Mouse (Mus musculus) heart, embryonic 13.5 days (tissue): Measurements from ENCODE around the gene Fmn2. TPM values are rescaled to one million over a fixed set of nuclear protein-coding genes. Genes with fewer than 3 reads are reported as not detected.

Experiments used
- ATAC-seq: fragments of 200-750 bp; cut with Nextera tagmentation; 2 replicates; pipeline ENCODE4 v1.8.0; 2017; ENCODE audit warnings: moderate TSS enrichment; ENCODE audit not compliant: insufficient number of reproducible peaks, low FRiP score, low TSS enrichment; ENCODE audit errors: extremely low read depth
- H3K27ac ChIP-seq: fragments of 300-500 bp; sonication (generic); replicated peaks from 2 replicates; pipeline ENCODE4 v1.5.1; 2015; ENCODE audit warnings: moderate library complexity, mild to moderate bottlenecking, inconsistent platforms
- H3K27me3 ChIP-seq: fragments of 300-500 bp; sonication (generic); replicated peaks from 2 replicates; pipeline ENCODE4 v1.6.1; 2015; ENCODE audit warnings: mild to moderate bottlenecking, inconsistent platforms
- H3K36me3 ChIP-seq: fragments of 300-500 bp; sonication (generic); 2 replicates; pipeline ENCODE4 v1.6.1; 2015; ENCODE audit warnings: mild to moderate bottlenecking, inconsistent platforms
- H3K4me1 ChIP-seq: fragments of 300-500 bp; sonication (generic); 2 replicates; pipeline ENCODE4 v1.6.1; 2015; ENCODE audit warnings: inconsistent platforms
- H3K4me2 ChIP-seq: fragments of 300-500 bp; sonication (generic); 2 replicates; pipeline ENCODE4 v1.6.1; 2015; ENCODE audit warnings: inconsistent platforms, mild to moderate bottlenecking, moderate library complexity
- H3K4me3 ChIP-seq: fragments of 300-500 bp; sonication (generic); 2 replicates; pipeline ENCODE4 v1.5.1; 2015; ENCODE audit warnings: moderate library complexity, mild to moderate bottlenecking, inconsistent platforms
- H3K9ac ChIP-seq: fragments of 300-500 bp; sonication (generic); 2 replicates; pipeline ENCODE4 v1.6.1; 2015; ENCODE audit warnings: inconsistent platforms, mild to moderate bottlenecking, moderate library complexity
- H3K9me3 ChIP-seq: fragments of 300-500 bp; sonication (generic); 2 replicates; pipeline ENCODE4 v1.6.1; 2016; ENCODE audit warnings: inconsistent platforms
- WGBS: fragments of 180-500 bp; shearing (Covaris S2); methylation state at CpG from one replicate; pipeline ENCODE4 v1.1.7; 2015; ENCODE audit warnings: mixed read lengths; 5-methylcytosine and 5-hydroxymethylcytosine counted together
- polyA plus RNA-seq: library from polyadenylated mRNA; unstranded; fragments of >200 nt; fragmentation: Nextera tagmentation; extraction: Ambion mirVana; gene quantifications from 2 replicates; pipeline ENCODE4 v1.2.1, GENCODE M21; 2015

The Fmn2 gene
- polyA plus RNA-seq, 1 experiment from 2014 or later: 0.39 TPM

DNA sequence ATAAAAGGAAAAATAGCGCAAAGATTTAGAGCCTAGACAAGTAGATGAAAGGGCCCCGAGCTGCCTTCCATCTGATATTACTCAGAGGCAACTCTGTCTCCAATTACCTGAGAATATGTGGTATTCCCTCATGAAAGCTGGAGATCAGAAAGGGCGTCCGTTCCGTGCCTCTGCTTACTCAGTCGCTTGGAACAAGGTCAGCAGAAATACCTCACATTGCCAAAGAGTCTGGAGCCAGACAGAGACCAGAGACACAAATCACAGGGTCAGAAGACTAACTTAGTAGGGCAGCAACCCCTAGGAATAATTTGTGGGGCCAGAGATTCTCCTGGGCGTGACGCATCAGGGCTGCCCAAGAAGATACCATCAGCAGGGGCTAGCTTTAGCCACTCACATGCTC lies 237.3 kb downstream of the Fmn2 start:
- H3K27ac ChIP-seq: no peak overlapping the region
- H3K4me3 ChIP-seq: no peak overlapping the region
- no peaks in the 10 kb centered on the region for H3K36me3 ChIP-seq
- ATAC-seq: no peak
- H3K9ac ChIP-seq: no peak overlapping the region
- WGBS: 74% methylated on average over 8 of the region's 8 CpGs
- H3K27me3 ChIP-seq: no peaks in the 10 kb centered on the region
- no peak overlapping the region for H3K4me2 ChIP-seq
- no peaks in the 10 kb centered on the region for H3K9me3 ChIP-seq
- no peaks in the 10 kb centered on the region for H3K4me1 ChIP-seq

DNA sequence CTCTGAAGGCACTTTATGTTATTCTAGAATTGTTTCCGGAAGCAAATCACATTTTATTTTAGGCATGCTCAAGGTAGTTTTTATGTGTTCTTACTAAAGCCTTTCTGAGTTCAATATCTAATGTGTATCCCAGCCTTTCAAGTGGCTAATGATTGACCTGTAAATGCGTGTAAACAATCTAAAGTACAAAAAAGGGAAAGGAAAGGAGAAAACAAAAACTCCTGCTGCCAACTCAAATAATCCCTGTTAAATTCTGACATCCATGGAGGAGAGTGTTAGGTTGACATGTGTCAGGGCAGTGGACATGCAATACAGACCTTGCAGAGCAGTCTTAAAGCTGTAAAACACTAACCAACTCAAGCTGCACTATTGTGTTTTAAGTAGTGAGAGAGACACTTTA lies 241.0 kb downstream of the Fmn2 start:
- H3K4me1 ChIP-seq: no peaks in the 10 kb centered on the region
- H3K9me3 ChIP-seq: no peaks in the 10 kb centered on the region
- no peak overlapping the region for H3K4me3 ChIP-seq
- no peaks in the 10 kb centered on the region for H3K27me3 ChIP-seq
- 73% methylated on average over 2 of the region's 2 CpGs for WGBS
- H3K9ac ChIP-seq: no peak overlapping the region
- H3K36me3 ChIP-seq: no peaks in the 10 kb centered on the region
- ATAC-seq: no peak
- H3K27ac ChIP-seq: no peak overlapping the region
- H3K4me2 ChIP-seq: no peak overlapping the region

DNA sequence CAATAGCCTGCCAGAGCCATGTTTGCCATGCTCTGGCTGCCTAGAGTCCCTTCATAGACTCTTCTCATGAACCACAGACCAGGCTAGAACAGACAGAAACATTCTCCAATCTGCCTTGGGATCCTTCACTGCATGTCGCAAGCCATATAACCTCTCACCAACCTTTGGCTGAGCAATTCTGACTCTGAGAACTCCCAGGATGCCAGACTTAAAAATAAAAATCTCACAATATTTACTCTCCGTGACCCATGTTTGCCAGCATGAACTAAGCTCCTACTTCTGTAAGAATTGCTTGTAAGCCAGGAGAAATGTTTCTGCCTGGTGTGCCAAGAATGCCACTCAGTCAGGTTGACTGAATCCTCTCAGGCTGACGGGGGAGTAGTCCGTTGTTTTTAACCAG lies 246.9 kb downstream of the Fmn2 start:
- no peaks in the 10 kb centered on the region for H3K27me3 ChIP-seq
- 77% methylated on average over 4 of the region's 4 CpGs for WGBS
- H3K36me3 ChIP-seq: no peaks in the 10 kb centered on the region

DNA sequence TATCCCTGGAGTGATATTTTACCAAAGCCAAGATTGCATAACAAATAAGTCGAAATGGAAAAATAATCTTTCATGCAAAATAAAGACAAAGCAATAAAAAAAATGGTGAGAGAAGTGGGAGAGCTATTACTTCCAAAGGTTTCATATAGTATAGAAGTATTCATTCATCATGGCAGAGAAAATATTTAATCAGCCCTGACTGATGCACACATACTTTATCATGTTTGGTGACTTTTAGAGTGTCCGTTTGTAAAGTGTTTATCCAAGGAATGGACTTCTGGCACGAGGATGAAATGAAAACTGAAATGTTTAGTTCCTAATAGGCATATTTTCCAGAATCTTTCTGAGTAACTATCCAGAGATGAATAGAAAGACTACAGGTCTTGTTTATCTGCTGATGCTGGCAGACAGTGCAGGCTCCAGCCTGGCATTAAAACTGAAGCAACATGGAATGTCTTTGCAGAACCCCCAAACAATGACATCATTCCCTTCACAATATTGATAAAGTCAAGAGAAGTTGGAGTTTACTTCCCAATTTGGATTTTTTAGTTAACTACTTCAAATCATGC lies 249.4 kb downstream of the Fmn2 start:
- no peak for ATAC-seq
- Histone ChIP-seq H3K27ac (no peak overlapping the region), H3K4me2 (no peak overlapping the region), H3K4me3 (no peak overlapping the region), H3K4me1 (no peaks in the 10 kb centered on the region), H3K36me3 (no peaks in the 10 kb centered on the region), H3K27me3 (no peaks in the 10 kb centered on the region), H3K9me3 (no peaks in the 10 kb centered on the region), H3K9ac (no peak overlapping the region)
- WGBS: 52% methylated on average over 3 of the region's 3 CpGs

More for the DNA sequence above, 246.9 kb downstream of the Fmn2 start:
- Histone ChIP-seq H3K4me1 (no peaks in the 10 kb centered on the region), H3K27ac (no peak overlapping the region), H3K4me3 (no peak overlapping the region), H3K9me3 (no peaks in the 10 kb centered on the region), H3K9ac (no peak overlapping the region), H3K4me2 (no peak overlapping the region)
- ATAC-seq: no peak

DNA sequence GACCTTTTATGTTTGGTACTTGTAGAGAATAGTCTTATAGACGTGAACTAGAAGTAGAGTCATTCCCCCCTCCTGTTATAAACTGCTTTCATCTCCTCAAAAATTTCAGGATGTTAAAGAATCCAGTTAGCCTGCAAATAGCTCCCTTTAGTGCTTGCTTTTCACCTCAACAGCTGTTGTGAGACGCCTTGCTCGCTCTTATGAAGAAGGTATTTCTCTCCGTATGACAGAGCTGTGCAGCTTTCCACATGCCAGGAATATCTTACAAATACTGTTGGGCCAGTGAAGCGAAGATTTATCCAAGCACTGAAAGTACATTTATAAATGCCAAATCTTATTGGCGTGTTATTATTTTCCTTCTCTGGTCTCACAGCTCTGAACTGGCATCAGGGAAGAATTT lies 257.7 kb downstream of the Fmn2 start:
- no peaks in the 10 kb centered on the region for H3K36me3 ChIP-seq
- no peaks in the 10 kb centered on the region for H3K9me3 ChIP-seq
- 70% methylated on average over 6 of the region's 6 CpGs for WGBS
- no peak overlapping the region for H3K9ac ChIP-seq
- H3K4me3 ChIP-seq: no peak overlapping the region
- no peaks in the 10 kb centered on the region for H3K27me3 ChIP-seq
- no peak overlapping the region for H3K4me2 ChIP-seq
- ATAC-seq: no peak
- H3K27ac ChIP-seq: no peak overlapping the region
- no peaks in the 10 kb centered on the region for H3K4me1 ChIP-seq

DNA sequence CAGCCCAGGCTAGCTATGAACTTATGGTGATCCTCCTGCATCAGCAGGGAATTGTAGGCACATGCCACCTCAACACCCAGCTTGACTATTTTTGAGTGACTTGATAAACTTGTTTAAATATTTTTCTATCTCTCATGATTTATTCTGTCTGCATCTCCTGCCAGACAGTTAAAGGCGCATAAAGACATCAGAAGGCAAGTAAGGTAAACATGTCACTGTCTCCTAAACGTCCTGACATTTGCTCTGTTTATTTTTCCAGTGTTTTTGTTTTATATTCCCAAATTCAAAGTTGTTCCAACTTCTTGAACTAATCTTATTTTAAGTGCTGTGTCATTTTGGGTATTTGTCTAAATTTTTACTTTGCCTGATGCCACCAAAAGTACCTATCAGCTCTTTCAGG lies 264.1 kb downstream of the Fmn2 start:
- H3K4me2 ChIP-seq: no peak overlapping the region
- H3K4me3 ChIP-seq: no peak overlapping the region
- ATAC-seq: no peak
- no peaks in the 10 kb centered on the region for H3K4me1 ChIP-seq
- H3K27ac ChIP-seq: no peak overlapping the region
- H3K27me3 ChIP-seq: no peaks in the 10 kb centered on the region
- no peak overlapping the region for H3K9ac ChIP-seq
- H3K9me3 ChIP-seq: no peaks in the 10 kb centered on the region
- WGBS: 38% methylated on average over 2 of the region's 2 CpGs
- no peaks in the 10 kb centered on the region for H3K36me3 ChIP-seq

DNA sequence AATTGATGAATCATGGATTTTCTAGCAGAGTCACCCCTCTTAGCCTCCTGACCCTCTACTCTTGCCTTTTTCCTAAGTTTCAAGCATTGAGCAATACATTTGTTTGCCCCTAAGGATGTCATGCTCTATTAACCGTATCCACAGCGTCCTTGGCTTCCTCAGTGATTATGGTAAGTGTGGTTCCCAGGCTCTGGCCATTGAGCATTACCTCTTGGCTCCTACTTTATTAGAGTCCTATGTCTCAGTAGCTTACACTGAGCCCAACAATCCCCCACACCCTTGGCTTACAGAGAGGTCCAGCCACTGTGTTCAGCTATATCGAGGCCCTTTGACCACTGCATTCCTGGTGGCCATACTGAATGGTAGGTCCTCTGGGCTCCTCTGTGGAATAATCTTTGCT lies 265.2 kb downstream of the Fmn2 start:
- Histone ChIP-seq H3K9ac (no peak overlapping the region), H3K9me3 (no peaks in the 10 kb centered on the region), H3K27me3 (no peaks in the 10 kb centered on the region), H3K4me2 (no peak overlapping the region), H3K4me3 (no peak overlapping the region), H3K27ac (no peak overlapping the region), H3K4me1 (no peaks in the 10 kb centered on the region), H3K36me3 (no peaks in the 10 kb centered on the region)
- WGBS: 76% methylated on average over 3 of the region's 3 CpGs
- no peak for ATAC-seq

DNA sequence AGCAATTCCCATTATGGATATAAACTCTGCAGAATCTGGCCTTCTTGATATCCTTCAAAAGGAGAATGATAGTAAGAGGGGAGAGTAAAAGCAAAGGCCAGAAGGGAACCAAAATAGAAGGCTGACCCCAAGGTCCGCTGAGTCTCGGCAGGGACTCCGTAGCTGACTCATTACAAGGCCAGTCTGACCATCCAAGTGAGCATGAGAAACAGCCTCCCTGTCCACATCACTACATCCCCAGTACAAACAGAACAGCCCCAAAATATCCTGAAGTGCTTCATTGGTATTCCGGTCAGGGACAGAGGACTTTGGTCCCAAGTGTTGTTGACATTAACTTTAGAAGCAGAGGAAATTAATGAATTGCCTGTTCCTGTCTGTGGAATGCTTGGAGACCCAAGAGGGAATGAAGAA lies 270.3 kb downstream of the Fmn2 start:
- H3K9me3 ChIP-seq: no peaks in the 10 kb centered on the region
- ATAC-seq: no peak
- H3K4me2 ChIP-seq: no peak overlapping the region
- H3K27ac ChIP-seq: no peak overlapping the region
- H3K36me3 ChIP-seq: no peaks in the 10 kb centered on the region
- no peaks in the 10 kb centered on the region for H3K4me1 ChIP-seq
- 72% methylated on average over 4 of the region's 4 CpGs for WGBS
- H3K9ac ChIP-seq: no peak overlapping the region
- no peaks in the 10 kb centered on the region for H3K27me3 ChIP-seq
- H3K4me3 ChIP-seq: no peak overlapping the region

DNA sequence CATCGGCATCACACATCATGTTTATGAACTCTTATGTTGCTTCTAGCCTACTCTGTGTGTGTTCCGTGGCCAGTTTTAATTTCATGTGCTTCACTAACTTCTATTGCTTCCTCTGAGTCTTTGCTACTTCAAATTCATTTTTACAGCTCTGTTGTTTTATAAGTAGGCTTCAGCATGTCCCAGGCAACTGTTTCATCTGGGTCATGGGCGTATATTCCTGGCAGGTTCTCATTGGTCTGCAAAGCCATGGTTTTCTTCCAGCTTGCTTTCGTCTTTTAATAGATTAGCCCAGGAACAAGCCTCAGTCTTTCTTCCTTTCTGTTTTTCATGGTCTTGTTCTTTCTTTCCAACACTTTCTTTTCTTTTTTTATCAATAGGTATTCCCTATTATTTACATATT lies 279.4 kb downstream of the Fmn2 start:
- Histone ChIP-seq H3K27me3 (no peaks in the 10 kb centered on the region), H3K4me2 (no peak overlapping the region)
- 84% methylated on average over 4 of the region's 4 CpGs for WGBS

DNA sequence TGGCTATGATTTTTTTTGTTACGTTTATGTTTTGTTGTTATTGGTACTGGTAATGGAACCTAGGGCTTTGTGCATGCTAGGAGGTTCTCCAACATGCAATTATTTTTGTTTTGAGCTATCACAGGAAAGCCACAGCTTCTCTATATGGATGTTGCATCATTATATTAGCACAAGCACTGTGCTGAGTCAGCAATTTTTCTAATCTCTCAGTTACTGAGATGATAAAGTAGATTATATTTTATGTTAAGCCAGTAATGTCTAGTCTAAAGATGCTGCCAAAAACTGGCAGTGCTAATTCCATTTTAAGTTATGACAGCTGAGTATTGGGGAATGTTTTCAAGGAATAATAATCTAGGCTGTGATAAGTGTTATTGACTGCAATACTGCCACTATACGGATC lies 287.0 kb downstream of the Fmn2 start:
- no peak overlapping the region for H3K4me3 ChIP-seq
- no peak for ATAC-seq

More for the DNA sequence above, 279.4 kb downstream of the Fmn2 start:
- Histone ChIP-seq H3K4me3 (no peak overlapping the region), H3K9ac (no peak overlapping the region), H3K27ac (no peak overlapping the region), H3K4me1 (no peaks in the 10 kb centered on the region), H3K9me3 (no peaks in the 10 kb centered on the region), H3K36me3 (no peaks in the 10 kb centered on the region)
- ATAC-seq: no peak

DNA sequence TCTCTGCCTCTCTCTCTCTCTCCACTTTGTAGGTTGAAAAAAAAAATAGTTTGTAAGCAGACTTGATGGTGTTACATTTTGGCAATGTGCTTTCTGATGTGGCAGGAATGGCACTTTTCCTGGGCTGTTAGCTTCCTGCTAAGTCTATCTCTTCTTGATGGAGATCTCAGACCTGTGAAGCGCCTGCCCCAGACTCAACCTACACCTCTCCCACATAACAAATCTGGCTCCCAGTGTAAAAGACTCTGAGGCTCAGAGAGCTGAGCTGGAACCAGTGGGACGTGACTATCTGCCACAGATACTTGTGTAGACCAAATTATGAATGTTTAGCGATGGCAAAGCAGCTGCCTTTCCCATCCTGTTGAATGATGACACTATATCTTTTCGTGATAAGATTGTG lies 310.2 kb downstream of the Fmn2 start:
- 41% methylated on average over 4 of the region's 4 CpGs for WGBS
- no peak overlapping the region for H3K4me3 ChIP-seq
- ATAC-seq: no peak
- no peaks in the 10 kb centered on the region for H3K9me3 ChIP-seq
- H3K27me3 ChIP-seq: no peaks in the 10 kb centered on the region
- no peaks in the 10 kb centered on the region for H3K36me3 ChIP-seq
- H3K27ac ChIP-seq: no peak overlapping the region
- H3K4me1 ChIP-seq: no peaks in the 10 kb centered on the region
- no peak overlapping the region for H3K4me2 ChIP-seq
- H3K9ac ChIP-seq: no peak overlapping the region

More for the DNA sequence above, 287.0 kb downstream of the Fmn2 start:
- H3K36me3 ChIP-seq: no peaks in the 10 kb centered on the region
- WGBS: 76% methylated on average over 2 of the region's 2 CpGs
- H3K9ac ChIP-seq: no peak overlapping the region
- H3K9me3 ChIP-seq: no peaks in the 10 kb centered on the region
- no peak overlapping the region for H3K4me2 ChIP-seq
- H3K4me1 ChIP-seq: no peaks in the 10 kb centered on the region
- H3K27me3 ChIP-seq: no peaks in the 10 kb centered on the region
- H3K27ac ChIP-seq: no peak overlapping the region

DNA sequence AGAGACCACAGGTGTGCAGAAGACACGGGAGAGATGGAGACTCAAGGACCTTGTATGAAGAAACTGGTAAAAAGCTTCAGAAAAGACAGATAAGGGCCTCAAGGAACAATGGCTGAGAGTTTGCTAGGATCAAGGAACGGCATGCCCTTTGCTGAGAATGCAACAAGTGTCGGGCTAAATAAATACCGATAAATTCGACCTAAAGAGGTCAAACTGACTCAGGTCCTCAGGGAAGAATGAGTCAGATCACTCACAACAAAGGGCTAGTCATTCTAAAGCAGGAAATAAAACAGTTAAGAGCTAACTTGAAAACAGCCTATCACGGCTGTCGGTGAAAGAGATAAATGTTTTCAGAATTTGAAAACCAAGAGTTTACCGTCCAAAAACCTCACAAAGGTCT lies 324.9 kb downstream of the Fmn2 start:
- no peak for ATAC-seq
- Histone ChIP-seq H3K9me3 (no peaks in the 10 kb centered on the region), H3K4me3 (no peak overlapping the region), H3K4me2 (no peak overlapping the region), H3K27ac (no peak overlapping the region), H3K9ac (no peak overlapping the region), H3K27me3 (no peaks in the 10 kb centered on the region), H3K36me3 (no peaks in the 10 kb centered on the region), H3K4me1 (peaks cover 5% of the 10 kb centered on the region; the same call in 1 of the 2 replicates)
- 44% methylated on average over 8 of the region's 8 CpGs for WGBS
